ENCODE assay signal across 22 mouse cellular contexts in genomic region chr4:109048258-109048657, GRCm38 (mm10). TPM values are rescaled to one million over a fixed set of nuclear protein-coding genes. Genes with fewer than 3 reads are reported as not detected.
DNase-seq lines count a peak whose midpoint lies in the region; ATAC-seq and TF ChIP-seq lines count a peak whose summit lies in the region.
"Had no signal": no experiment of that assay in that cellular context is flagged by ENCODE, and none has a peak within 500 bp of the region (broad histone marks: within the 10 kb centered on the region; RNA-seq: fewer than 3 reads in every experiment).

No protein-coding gene starts in this region.

- H3K9ac ChIP-seq in heart, embryonic 12.5 days: no peak overlapping the region
- no peak overlapping the region for H3K9ac ChIP-seq in kidney, postnatal 0 days (ENCODE audit: low read depth, low read length)
- H3K9ac ChIP-seq in kidney, embryonic 14.5 days (ENCODE audit: low read depth, low read length): no peak overlapping the region
- no peak overlapping the region for H3K9ac ChIP-seq in stomach, postnatal 0 days (ENCODE audit: low read length)
- H3K9ac ChIP-seq: forebrain, postnatal 0 days; hindbrain, embryonic 12.5 days; hindbrain, embryonic 15.5 days had no signal

- no peak overlapping the region for H3K4me3 ChIP-seq in heart, embryonic 12.5 days
- H3K4me3 ChIP-seq in kidney, postnatal 0 days (replicated peaks; ENCODE audit: low read depth, low read length): no peak overlapping the region
- H3K4me3 ChIP-seq in kidney, embryonic 14.5 days (ENCODE audit: low read length): no peak overlapping the region
- H3K4me3 ChIP-seq in stomach, postnatal 0 days (ENCODE audit: low read depth, low read length): no peak overlapping the region
- H3K4me3 ChIP-seq: gastrocnemius, adult 2 months; heart, adult 2 months; hindbrain, embryonic 12.5 days; hindbrain, embryonic 15.5 days had no signal

- 27% methylated on average over 4 of the region's 4 CpGs for WGBS in heart, embryonic 12.5 days
- WGBS in kidney, postnatal 0 days: 64% methylated on average over 4 of the region's 4 CpGs
- WGBS in kidney, embryonic 14.5 days: 59% methylated on average over 4 of the region's 4 CpGs
- WGBS in stomach, postnatal 0 days: 55% methylated on average over 4 of the region's 4 CpGs

- TF ChIP-seq CTCF in kidney, postnatal 0 days (IDR thresholded peaks at IDR 0.05; ENCODE audit: low read depth): no peak
- TF ChIP-seq CTCF in Patski (IDR thresholded peaks at IDR 0.05): no peak
- no peak for TF ChIP-seq CTCF in stomach, postnatal 0 days (IDR thresholded peaks at IDR 0.05; ENCODE audit: low read depth)

- no peak for DNase-seq in heart, postnatal 25 days (ENCODE audit: low spot score)
- DNase-seq in kidney, postnatal 0 days (ENCODE audit: low spot score): peak; percentile 11
- peak; percentile 17 for DNase-seq in Patski (ENCODE audit: low read depth, low spot score)
- no peak for DNase-seq in stomach, postnatal 0 days (ENCODE audit: low spot score)
- DNase-seq: adrenal gland, adult 8-10 months; adrenal gland, postnatal 25 days; cerebellum, adult 18-20 months; cerebellum, adult 9-10 months; cerebellum, postnatal 14 days; forebrain, postnatal 0 days; gastrocnemius, adult 2 months; gastrocnemius, postnatal 14 days; heart, adult 2 months; heart, postnatal 14 days; kidney, adult 2 months had no signal

- H3K4me2 ChIP-seq in heart, embryonic 12.5 days: no peak overlapping the region
- H3K4me2 ChIP-seq in kidney, postnatal 0 days (ENCODE audit: low read length): no peak overlapping the region
- no peak overlapping the region for H3K4me2 ChIP-seq in kidney, embryonic 14.5 days (replicated peaks; ENCODE audit: low read depth, low read length)
- no peak overlapping the region for H3K4me2 ChIP-seq in stomach, postnatal 0 days (replicated peaks; ENCODE audit: low read depth)
- H3K4me2 ChIP-seq: hindbrain, embryonic 12.5 days; hindbrain, embryonic 15.5 days had no signal

- ATAC-seq in heart, embryonic 12.5 days (ENCODE audit: insufficient number of reproducible peaks, low FRiP score): peak; percentile 56; the same call in 1 of the 2 replicates
- ATAC-seq in kidney, postnatal 0 days (replicated peaks; ENCODE audit: low FRiP score, low read depth): no peak
- ATAC-seq in kidney, embryonic 14.5 days (ENCODE audit: low FRiP score, low TSS enrichment): no peak; the same call in 1 of the 2 replicates
- peak; percentile 60 for ATAC-seq in Patski
- no peak for ATAC-seq in stomach, postnatal 0 days (ENCODE audit: low FRiP score, low TSS enrichment)
- ATAC-seq in granulocyte monocyte progenitor cell, adult 5-6 weeks (replicated peaks; ENCODE audit: poor library complexity, severe bottlenecking): no peak
- ATAC-seq: forebrain, embryonic 14.5 days; forebrain, postnatal 0 days; intestine, postnatal 0 days had no signal

- no peaks in the 10 kb centered on the region for H3K9me3 ChIP-seq in heart, embryonic 12.5 days (replicated peaks)
- H3K9me3 ChIP-seq in kidney, postnatal 0 days (replicated peaks; ENCODE audit: low read length): no peaks in the 10 kb centered on the region
- H3K9me3 ChIP-seq in kidney, embryonic 14.5 days (ENCODE audit: control insufficient read depth, low read length): no peaks in the 10 kb centered on the region
- H3K9me3 ChIP-seq in stomach, postnatal 0 days (ENCODE audit: control insufficient read depth, low read length): no peaks in the 10 kb centered on the region
- H3K9me3 ChIP-seq: hindbrain, embryonic 12.5 days; hindbrain, embryonic 15.5 days had no signal

- CTCF ChIA-PET in Patski (lab: Charles Lee): no interaction called here

- H3K4me1 ChIP-seq in heart, embryonic 12.5 days (replicated peaks): peaks cover 24% of the 10 kb centered on the region
- H3K4me1 ChIP-seq in kidney, postnatal 0 days (replicated peaks; ENCODE audit: insufficient read depth, low read length): no peaks in the 10 kb centered on the region
- H3K4me1 ChIP-seq in kidney, embryonic 14.5 days (ENCODE audit: control insufficient read depth, insufficient read depth, low read length): no peaks in the 10 kb centered on the region
- no peaks in the 10 kb centered on the region for H3K4me1 ChIP-seq in stomach, postnatal 0 days (replicated peaks; ENCODE audit: control insufficient read depth, insufficient read depth)
- H3K4me1 ChIP-seq: hindbrain, embryonic 12.5 days; hindbrain, embryonic 15.5 days had no signal

- TF ChIP-seq EP300 in stomach, postnatal 0 days (optimal IDR thresholded peaks at IDR 0.05): no peak

- intact Hi-C loops in heart, postnatal 25 days (cut with DNase I): no loop called here

- POLR2A ChIA-PET in Patski (lab: Charles Lee): no interaction called here

- no peaks in the 10 kb centered on the region for H3K27me3 ChIP-seq in heart, embryonic 12.5 days (replicated peaks)
- no peaks in the 10 kb centered on the region for H3K27me3 ChIP-seq in kidney, postnatal 0 days (ENCODE audit: insufficient read depth, low read length)
- no peaks in the 10 kb centered on the region for H3K27me3 ChIP-seq in kidney, embryonic 14.5 days (ENCODE audit: control insufficient read depth, insufficient read depth, low read length)
- H3K27me3 ChIP-seq in Patski: no peaks in the 10 kb centered on the region
- no peaks in the 10 kb centered on the region for H3K27me3 ChIP-seq in stomach, postnatal 0 days (ENCODE audit: control insufficient read depth, insufficient read depth, low read length)
- H3K27me3 ChIP-seq: hindbrain, embryonic 12.5 days; hindbrain, embryonic 15.5 days had no signal

- H3K36me3 ChIP-seq in heart, embryonic 12.5 days: peaks cover 82% of the 10 kb centered on the region
- peaks cover 26% of the 10 kb centered on the region for H3K36me3 ChIP-seq in kidney, postnatal 0 days (ENCODE audit: insufficient read depth, low read length)
- H3K36me3 ChIP-seq in kidney, embryonic 14.5 days (ENCODE audit: control insufficient read depth, insufficient read depth, low read length): peaks cover 74% of the 10 kb centered on the region
- peaks cover 20% of the 10 kb centered on the region for H3K36me3 ChIP-seq in stomach, postnatal 0 days (ENCODE audit: control insufficient read depth, insufficient read depth, low read length)

- H3K27ac ChIP-seq in heart, embryonic 12.5 days (ENCODE audit: poor library complexity, severe bottlenecking): no peak overlapping the region
- no peak overlapping the region for H3K27ac ChIP-seq in kidney, postnatal 0 days
- no peak overlapping the region for H3K27ac ChIP-seq in kidney, embryonic 14.5 days (ENCODE audit: low read depth, low read length)
- H3K27ac ChIP-seq in stomach, postnatal 0 days (replicated peaks): no peak overlapping the region
- H3K27ac ChIP-seq: gastrocnemius, adult 2 months; heart, adult 2 months; hindbrain, embryonic 12.5 days; hindbrain, embryonic 15.5 days had no signal

- in situ Hi-C loops in Patski (cut with MboI; ENCODE audit: low pct_unique_long_range_greater_than_20kb): no loop called here

RNA-seq across cellular contexts. Expression of gene Nrd1, which starts 47.8 kb away (rescaled TPM):
- 67.1 and 70.0 TPM in 2 replicates for polyA plus RNA-seq in heart, embryonic 12.5 days (2016; fragmentation: Nextera tagmentation; extraction: Ambion mirVana)
- total RNA-seq in heart, postnatal 25 days (2021): 100 to 1,000 TPM; 108 to 115 TPM
- polyA plus RNA-seq in kidney, postnatal 0 days (2015; fragmentation: Nextera tagmentation; extraction: Ambion mirVana): 43.5 and 45.1 TPM in 2 replicates
- 40.7 and 57.2 TPM in 2 replicates for polyA plus RNA-seq in kidney, embryonic 14.5 days (2014; fragmentation: Nextera tagmentation; extraction: Ambion mirVana)
- 84.6 TPM for polyA plus RNA-seq in Patski (2021)
- polyA plus RNA-seq in stomach, postnatal 0 days (2015; fragmentation: Nextera tagmentation; extraction: Ambion mirVana): 53.5 and 62.0 TPM in 2 replicates
- 101 and 106 TPM in 2 replicates for total RNA-seq in granulocyte monocyte progenitor cell, adult 5-6 weeks (2014; fragmentation: Nextera tagmentation)
- 88.4 and 119 TPM in 2 replicates for total RNA-seq in granulocyte monocyte progenitor cell, adult 5-6 weeks (2017)

Comparison
In these comparisons a context has a peak if more than half of its experiments do, and no peak if none do; other contexts are left out.
1. ATAC-seq: peak in heart, embryonic 12.5 days (single experiment) and Patski (single experiment); none in kidney, postnatal 0 days (single experiment), kidney, embryonic 14.5 days (single experiment), stomach, postnatal 0 days (single experiment) and granulocyte monocyte progenitor cell, adult 5-6 weeks (single experiment).
2. DNase-seq: peak in kidney, postnatal 0 days (single experiment) and Patski (single experiment); none in heart, postnatal 25 days (single experiment) and stomach, postnatal 0 days (single experiment).